Mouse (Mus musculus): ENCODE results near the gene Samd4. TPM values are rescaled to one million over a fixed set of nuclear protein-coding genes. Genes with fewer than 3 reads are reported as not detected.

Gene Samd4
- polyA plus RNA-seq, 1 experiment from 2014 or later, result 3.9 TPM

DNA sequence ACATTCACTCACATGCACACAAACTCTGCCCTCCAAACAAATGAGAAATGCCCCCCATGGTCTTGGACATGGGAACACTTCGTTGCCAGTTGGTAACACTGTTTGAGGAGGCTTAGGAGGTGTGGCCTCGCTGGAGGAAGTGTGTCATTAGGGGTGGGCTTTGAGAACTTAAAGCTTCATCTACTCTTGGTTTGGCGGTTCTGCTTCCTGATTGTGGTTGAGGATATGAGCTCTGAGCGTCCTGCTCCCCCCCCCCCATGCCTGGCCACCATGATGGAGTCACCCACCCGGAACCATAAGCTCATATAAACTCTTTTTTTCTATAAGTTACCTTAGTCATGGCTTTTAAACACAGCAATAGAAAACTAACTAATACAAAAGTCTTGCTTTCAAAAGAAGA lies 80.2 kb downstream of the Samd4 start:
- H3K4me3 ChIP-seq, result no peak overlapping the region
- H3K9ac ChIP-seq, result no peak overlapping the region
- H3K4me2 ChIP-seq, result no peak overlapping the region
- H3K27me3 ChIP-seq, result no peaks in the 10 kb centered on the region
- no peak for ATAC-seq (ENCODE audit: low FRiP score, low read depth)
- H3K36me3 ChIP-seq, result no peaks in the 10 kb centered on the region
- no peaks in the 10 kb centered on the region for H3K4me1 ChIP-seq (replicated peaks)
- H3K27ac ChIP-seq (replicated peaks), result no peak overlapping the region
- 86% methylated on average over 5 of the region's 5 CpGs for WGBS
- no peaks in the 10 kb centered on the region for H3K9me3 ChIP-seq

DNA sequence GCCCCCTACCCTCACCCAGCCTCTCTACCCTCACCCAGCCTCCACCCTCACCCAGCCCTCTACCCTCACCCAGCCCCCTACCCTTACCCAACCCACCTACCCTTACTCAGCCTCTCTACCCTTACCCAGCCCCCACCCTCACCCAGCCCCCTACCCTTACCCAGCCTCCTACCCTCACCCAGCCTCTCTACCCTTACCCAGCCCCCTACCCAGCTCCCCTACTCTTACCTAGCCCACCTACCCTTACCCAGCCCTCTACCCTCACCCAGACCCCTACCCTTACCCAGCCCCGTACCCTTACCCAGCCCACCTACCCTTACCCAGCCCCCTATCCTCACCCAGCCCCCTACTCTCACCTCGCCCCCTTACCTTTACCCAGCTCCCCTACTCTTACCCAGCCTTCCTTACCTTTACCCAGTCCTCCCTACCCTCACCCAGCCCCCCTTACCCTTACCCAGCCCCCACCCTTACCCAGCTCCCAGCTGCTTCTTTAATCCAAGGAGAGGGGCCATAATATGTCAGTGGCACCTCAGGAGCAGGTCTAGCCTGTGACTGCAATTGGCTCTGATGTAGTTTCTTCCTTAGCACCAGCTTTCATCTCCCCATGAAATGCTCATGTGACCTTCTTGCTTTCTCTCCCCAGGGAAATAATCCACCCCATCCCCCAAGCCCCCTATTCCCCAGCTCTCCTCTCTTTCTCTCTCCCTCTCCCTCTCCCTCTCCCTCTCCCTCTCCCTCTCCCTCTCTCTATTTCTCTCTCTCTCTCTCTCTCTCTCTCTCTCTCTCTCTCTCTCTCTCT lies 81.6 kb downstream of the Samd4 start:
- 93% methylated on average over 2 of the region's 2 CpGs for WGBS
- H3K4me2 ChIP-seq, result no peak overlapping the region
- ATAC-seq (ENCODE audit: low FRiP score, low read depth), result peak; percentile 27; the same call in 1 of the 2 replicates
- no peak overlapping the region for H3K27ac ChIP-seq (replicated peaks)
- H3K9me3 ChIP-seq, result no peaks in the 10 kb centered on the region
- H3K27me3 ChIP-seq, result no peaks in the 10 kb centered on the region
- no peaks in the 10 kb centered on the region for H3K36me3 ChIP-seq
- H3K4me1 ChIP-seq (replicated peaks), result no peaks in the 10 kb centered on the region
- no peak overlapping the region for H3K4me3 ChIP-seq
- no peak overlapping the region for H3K9ac ChIP-seq

DNA sequence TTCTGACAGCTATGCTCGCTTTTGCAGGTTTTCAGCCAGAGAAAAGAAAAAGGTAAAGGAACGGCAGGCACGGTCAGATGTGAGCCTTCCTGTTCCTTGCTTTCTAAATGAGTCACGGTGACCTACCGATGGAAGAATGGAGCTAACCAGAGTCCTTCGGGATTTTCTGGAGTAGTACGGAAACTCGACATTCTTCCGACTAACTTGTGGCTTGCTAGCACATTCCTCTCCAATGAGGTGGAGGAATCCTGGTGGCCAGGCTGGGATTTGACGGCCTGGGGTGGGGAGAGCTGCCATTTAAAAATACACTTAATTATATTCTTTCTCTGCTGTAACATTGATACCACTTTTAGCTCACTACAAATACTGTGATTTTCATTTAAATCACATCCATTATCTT lies 83.6 kb downstream of the Samd4 start:
- H3K27me3 ChIP-seq, result no peaks in the 10 kb centered on the region
- no peaks in the 10 kb centered on the region for H3K36me3 ChIP-seq
- H3K4me1 ChIP-seq (replicated peaks), result no peaks in the 10 kb centered on the region
- no peak overlapping the region for H3K27ac ChIP-seq (replicated peaks)
- H3K4me2 ChIP-seq, result no peak overlapping the region
- WGBS, result 81% methylated on average over 10 of the region's 10 CpGs
- ATAC-seq (ENCODE audit: low FRiP score, low read depth), result no peak
- H3K4me3 ChIP-seq, result no peak overlapping the region
- no peaks in the 10 kb centered on the region for H3K9me3 ChIP-seq
- H3K9ac ChIP-seq, result no peak overlapping the region

DNA sequence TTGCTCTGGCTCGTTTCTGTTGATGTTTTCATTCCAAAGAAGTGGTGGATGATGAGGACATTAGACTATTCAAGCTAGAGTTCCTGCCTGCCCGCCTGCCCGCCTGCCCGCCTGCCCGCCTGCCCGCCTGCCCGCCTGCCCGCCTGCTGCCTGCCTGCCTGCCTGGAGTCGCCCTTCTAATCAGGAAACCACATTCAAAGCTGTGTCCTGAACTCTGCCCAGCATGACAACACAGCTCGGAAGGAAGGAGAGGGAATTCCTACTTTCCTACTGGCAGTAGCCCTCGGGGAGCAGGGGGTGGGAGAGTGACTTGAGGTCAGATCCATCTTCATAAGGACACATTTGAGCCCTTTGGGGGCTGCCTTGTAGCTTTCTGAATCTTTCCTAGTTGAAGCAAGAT lies 85.4 kb downstream of the Samd4 start:
- 72% methylated on average over 11 of the region's 11 CpGs for WGBS
- no peak overlapping the region for H3K9ac ChIP-seq
- H3K4me3 ChIP-seq, result no peak overlapping the region
- no peaks in the 10 kb centered on the region for H3K36me3 ChIP-seq
- ATAC-seq (ENCODE audit: low FRiP score, low read depth), result no peak
- H3K27ac ChIP-seq (replicated peaks), result no peak overlapping the region
- no peaks in the 10 kb centered on the region for H3K9me3 ChIP-seq
- H3K4me2 ChIP-seq, result no peak overlapping the region
- H3K27me3 ChIP-seq, result no peaks in the 10 kb centered on the region
- no peaks in the 10 kb centered on the region for H3K4me1 ChIP-seq (replicated peaks)

DNA sequence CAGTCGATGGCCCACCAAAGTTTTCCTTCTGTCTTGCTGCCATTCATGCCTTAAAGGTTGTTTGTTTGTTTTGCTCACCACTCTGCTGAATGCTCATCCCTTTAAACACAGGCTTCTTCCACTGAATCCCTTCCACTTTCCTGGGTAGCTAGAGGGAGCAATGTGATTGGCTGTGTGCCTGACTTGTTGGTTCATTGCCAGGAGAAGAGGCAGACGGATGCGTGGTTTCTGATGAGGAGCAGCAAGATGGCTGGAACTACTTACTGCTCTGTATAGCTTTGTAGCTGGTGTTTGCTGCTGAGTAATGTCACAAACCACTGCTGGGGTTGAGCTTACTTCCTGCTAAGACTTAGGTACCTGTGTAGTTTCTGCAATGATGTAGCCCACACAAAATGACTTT lies 88.0 kb downstream of the Samd4 start:
- Histone ChIP-seq H3K4me3 (no peak overlapping the region), H3K36me3 (no peaks in the 10 kb centered on the region), H3K9me3 (no peaks in the 10 kb centered on the region), H3K4me1 (replicated peaks) (no peaks in the 10 kb centered on the region), H3K27me3 (no peaks in the 10 kb centered on the region), H3K4me2 (no peak overlapping the region), H3K9ac (no peak overlapping the region), H3K27ac (replicated peaks) (no peak overlapping the region)
- peak; percentile 50; the same call in 1 of the 2 replicates for ATAC-seq (ENCODE audit: low FRiP score, low read depth)
- 54% methylated on average over 3 of the region's 3 CpGs for WGBS

DNA sequence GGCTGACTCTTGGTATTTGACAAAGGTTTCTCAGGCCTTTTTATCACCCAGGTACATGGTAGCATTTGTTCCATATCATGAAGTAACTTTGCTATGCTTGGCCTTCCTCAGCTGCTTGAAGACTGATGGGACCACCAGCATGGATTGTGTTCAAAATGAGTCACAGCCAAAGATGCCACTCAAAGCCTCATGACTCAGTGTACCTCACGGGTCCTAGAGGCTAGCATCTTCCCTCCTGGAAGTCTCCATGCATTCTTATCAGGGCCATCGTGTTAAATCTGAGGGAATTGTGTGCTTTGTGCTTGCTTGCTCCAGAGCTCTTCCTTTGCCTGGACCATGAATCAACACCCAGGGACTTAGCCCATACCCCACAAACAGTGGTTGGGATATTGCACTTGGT lies 89.1 kb downstream of the Samd4 start:
- H3K27me3 ChIP-seq, result no peaks in the 10 kb centered on the region
- no peaks in the 10 kb centered on the region for H3K4me1 ChIP-seq (replicated peaks)
- no peak overlapping the region for H3K27ac ChIP-seq (replicated peaks)
- H3K9me3 ChIP-seq, result no peaks in the 10 kb centered on the region
- 92% methylated on average over 2 of the region's 2 CpGs for WGBS
- H3K4me2 ChIP-seq, result no peak overlapping the region
- no peak overlapping the region for H3K9ac ChIP-seq
- no peaks in the 10 kb centered on the region for H3K36me3 ChIP-seq
- H3K4me3 ChIP-seq, result no peak overlapping the region
- ATAC-seq (ENCODE audit: low FRiP score, low read depth), result no peak

DNA sequence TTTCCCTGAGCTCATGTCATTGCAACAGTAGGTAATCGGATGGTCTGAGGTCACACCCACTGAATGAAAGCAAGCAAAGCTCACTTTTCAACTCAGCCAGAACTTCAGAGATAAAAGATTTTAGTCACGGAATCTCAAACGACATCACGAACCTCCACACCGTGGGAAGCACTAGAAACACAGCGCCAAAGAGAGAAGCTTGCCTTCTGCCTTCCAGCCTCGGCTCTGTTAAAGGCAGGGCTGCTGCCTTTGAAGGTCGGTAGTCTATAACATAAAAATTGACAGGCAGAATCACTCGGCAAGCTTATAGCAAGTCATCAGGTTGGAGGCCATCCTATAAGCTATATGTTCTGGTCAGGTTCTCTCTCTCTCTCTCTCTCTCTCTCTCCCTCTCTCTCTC lies 92.2 kb downstream of the Samd4 start:
- no peaks in the 10 kb centered on the region for H3K27me3 ChIP-seq
- no peaks in the 10 kb centered on the region for H3K4me1 ChIP-seq (replicated peaks)
- no peak overlapping the region for H3K4me3 ChIP-seq
- ATAC-seq (ENCODE audit: low FRiP score, low read depth), result no peak
- no peaks in the 10 kb centered on the region for H3K36me3 ChIP-seq
- no peak overlapping the region for H3K27ac ChIP-seq (replicated peaks)
- WGBS, result 68% methylated on average over 9 of the region's 9 CpGs
- H3K9ac ChIP-seq, result no peak overlapping the region
- no peaks in the 10 kb centered on the region for H3K9me3 ChIP-seq
- H3K4me2 ChIP-seq, result no peak overlapping the region

DNA sequence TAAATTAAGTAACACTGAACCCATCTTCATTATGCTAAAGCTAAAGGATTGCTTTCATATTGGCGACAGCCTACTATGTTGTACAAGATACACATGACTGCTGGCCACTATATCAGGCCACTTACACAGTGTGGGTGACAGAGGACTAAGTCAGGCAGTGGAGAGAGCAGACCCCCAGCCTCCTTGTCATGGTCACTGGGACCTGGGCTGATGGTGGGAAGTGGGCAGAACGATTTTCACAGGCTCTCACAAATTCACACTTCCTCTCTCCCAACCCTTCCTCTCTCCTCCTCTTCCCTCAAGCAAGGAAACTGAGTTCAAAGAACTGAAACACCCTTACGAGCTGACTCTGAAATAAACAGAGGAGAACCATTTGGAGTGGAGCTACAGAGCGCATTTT lies 93.3 kb downstream of the Samd4 start:
- H3K4me3 ChIP-seq, result no peak overlapping the region
- 87% methylated on average over 4 of the region's 4 CpGs for WGBS
- H3K27ac ChIP-seq (replicated peaks), result no peak overlapping the region
- no peaks in the 10 kb centered on the region for H3K9me3 ChIP-seq
- H3K9ac ChIP-seq, result no peak overlapping the region
- no peak for ATAC-seq (ENCODE audit: low FRiP score, low read depth)
- no peaks in the 10 kb centered on the region for H3K4me1 ChIP-seq (replicated peaks)
- no peaks in the 10 kb centered on the region for H3K36me3 ChIP-seq
- no peak overlapping the region for H3K4me2 ChIP-seq
- H3K27me3 ChIP-seq, result no peaks in the 10 kb centered on the region

DNA sequence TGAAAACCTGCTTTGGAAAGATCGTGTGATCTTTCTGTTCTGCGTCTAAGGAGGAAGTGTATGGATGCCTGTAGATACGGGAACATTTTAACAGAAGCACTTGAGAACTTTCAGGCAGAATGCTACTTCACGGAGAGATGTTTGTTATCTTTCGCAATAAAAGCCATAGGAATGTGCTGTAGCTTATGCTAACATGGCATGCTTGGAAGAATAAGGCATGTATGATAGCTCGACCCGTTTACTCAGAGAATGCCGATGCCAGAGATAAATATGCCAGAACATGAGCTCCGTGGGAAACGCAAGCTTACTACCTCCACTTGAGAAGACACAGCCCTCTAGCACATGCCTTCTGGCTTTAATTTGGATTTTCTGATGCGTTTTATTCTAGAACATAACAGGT lies 94.1 kb downstream of the Samd4 start:
- H3K4me1 ChIP-seq (replicated peaks), result no peaks in the 10 kb centered on the region
- H3K9me3 ChIP-seq, result no peaks in the 10 kb centered on the region
- H3K9ac ChIP-seq, result no peak overlapping the region
- no peak overlapping the region for H3K4me3 ChIP-seq
- WGBS, result 92% methylated on average over 11 of the region's 11 CpGs
- H3K27me3 ChIP-seq, result no peaks in the 10 kb centered on the region
- ATAC-seq (ENCODE audit: low FRiP score, low read depth), result no peak
- H3K4me2 ChIP-seq, result no peak overlapping the region
- no peaks in the 10 kb centered on the region for H3K36me3 ChIP-seq
- no peak overlapping the region for H3K27ac ChIP-seq (replicated peaks)

DNA sequence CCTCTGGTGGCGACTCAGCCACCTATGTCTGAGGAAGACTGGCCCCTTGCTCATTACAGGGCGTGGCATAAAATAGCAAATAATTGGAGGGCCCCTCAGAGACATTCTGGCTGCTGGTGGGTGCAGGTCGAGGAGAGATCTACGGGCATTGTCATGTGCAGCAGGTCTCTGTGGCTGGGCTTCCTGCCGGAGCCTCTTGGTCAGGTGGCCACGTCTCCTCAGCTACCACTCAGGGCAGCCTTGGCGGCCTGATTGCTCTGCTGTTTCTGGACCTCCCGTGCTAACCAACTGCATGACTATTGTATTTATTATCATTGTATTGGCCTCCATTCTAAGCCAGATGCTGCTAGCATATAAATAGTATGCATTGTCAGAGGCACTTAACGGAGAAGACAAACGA lies 95.0 kb downstream of the Samd4 start:
- H3K9ac ChIP-seq, result no peak overlapping the region
- no peak overlapping the region for H3K27ac ChIP-seq (replicated peaks)
- H3K4me1 ChIP-seq (replicated peaks), result no peaks in the 10 kb centered on the region
- H3K4me2 ChIP-seq, result no peak overlapping the region
- no peaks in the 10 kb centered on the region for H3K36me3 ChIP-seq
- no peak for ATAC-seq (ENCODE audit: low FRiP score, low read depth)
- H3K4me3 ChIP-seq, result no peak overlapping the region
- WGBS, result 55% methylated on average over 10 of the region's 10 CpGs
- H3K9me3 ChIP-seq, result no peaks in the 10 kb centered on the region
- no peaks in the 10 kb centered on the region for H3K27me3 ChIP-seq

DNA sequence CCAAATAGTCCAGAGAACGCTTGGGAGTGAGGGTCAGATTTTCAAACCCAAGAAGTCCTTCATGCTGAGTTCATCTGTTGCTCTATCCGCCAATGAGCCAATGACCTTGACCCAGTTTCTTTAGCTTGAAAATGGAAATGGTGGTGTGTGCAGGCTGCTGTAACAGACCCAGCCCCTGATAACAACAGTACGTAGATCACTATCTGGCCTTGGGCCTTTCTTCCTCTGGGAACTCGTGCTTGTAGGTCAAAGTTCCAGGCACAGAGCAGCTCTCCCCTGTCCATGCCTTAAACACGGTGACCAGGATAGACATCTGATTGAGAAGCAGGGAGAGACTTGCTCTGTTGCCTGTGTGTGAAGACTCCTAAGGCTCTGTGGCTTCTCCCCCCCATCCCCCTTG lies 96.5 kb downstream of the Samd4 start:
- Histone ChIP-seq H3K27me3 (no peaks in the 10 kb centered on the region), H3K9me3 (no peaks in the 10 kb centered on the region), H3K4me2 (no peak overlapping the region), H3K27ac (replicated peaks) (no peak overlapping the region), H3K4me1 (replicated peaks) (no peaks in the 10 kb centered on the region), H3K9ac (no peak overlapping the region), H3K36me3 (no peaks in the 10 kb centered on the region), H3K4me3 (no peak overlapping the region)
- 79% methylated on average over 5 of the region's 5 CpGs for WGBS
- ATAC-seq (ENCODE audit: low FRiP score, low read depth), result no peak

DNA sequence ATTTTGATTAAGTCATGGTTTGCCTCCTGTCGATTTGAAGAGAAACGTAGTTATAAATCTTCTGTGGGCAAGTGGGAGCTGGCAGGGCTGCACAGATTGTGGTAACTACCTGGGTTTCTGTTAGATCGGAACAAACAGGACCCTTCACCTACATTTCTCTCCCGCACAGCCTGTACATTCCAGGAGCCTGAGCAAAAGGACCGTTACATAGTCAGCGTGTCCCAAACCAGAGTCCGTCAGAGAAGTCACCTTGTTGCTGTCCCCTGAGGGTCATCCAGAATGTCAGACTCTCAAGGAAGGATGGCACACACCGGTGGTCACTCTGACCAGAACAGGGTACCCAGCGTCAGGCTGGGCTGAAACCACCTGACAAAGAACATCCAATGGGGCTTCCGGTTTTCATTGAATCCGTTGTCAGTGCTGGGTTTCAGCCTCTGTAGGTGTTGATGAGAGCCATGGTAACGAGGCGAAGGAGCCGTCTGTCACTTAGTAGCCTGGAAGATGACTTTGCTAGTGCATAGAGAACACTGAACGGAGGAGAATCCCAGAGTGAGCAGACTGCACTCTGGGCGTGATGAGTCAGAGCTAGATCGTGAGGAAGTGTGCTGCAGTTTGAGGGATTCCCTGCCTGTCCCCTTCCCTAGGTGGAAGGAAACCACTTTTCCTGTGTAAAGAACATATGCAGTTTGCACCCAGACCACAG lies 98.2 kb downstream of the Samd4 start:
- H3K27me3 ChIP-seq, result no peaks in the 10 kb centered on the region
- 0 out of 2 replicates have a peak, but pooled peaks cover 4% of the 10 kb centered on the region for H3K4me1 ChIP-seq (replicated peaks)
- no peak overlapping the region for H3K9ac ChIP-seq
- WGBS, result 69% methylated on average over 17 of the region's 17 CpGs
- H3K36me3 ChIP-seq, result no peaks in the 10 kb centered on the region
- no peak overlapping the region for H3K27ac ChIP-seq (replicated peaks)
- ATAC-seq (ENCODE audit: low FRiP score, low read depth), result 0 out of 2 replicates have a peak, but pooled peaks have one; percentile 39
- no peak overlapping the region for H3K4me2 ChIP-seq
- H3K4me3 ChIP-seq, result no peak overlapping the region
- H3K9me3 ChIP-seq, result no peaks in the 10 kb centered on the region
